Mouse (Mus musculus) heart, postnatal 0 days (tissue): Measurements from ENCODE around the gene Fnbp4. TPM values are rescaled to one million over a fixed set of nuclear protein-coding genes. Genes with fewer than 3 reads are reported as not detected.

Experiments
- ATAC-seq: fragments of 200-750 bp; cut with Nextera tagmentation; 2 replicates; pipeline ENCODE4 v1.8.0; 2017; ENCODE audit warnings: low read depth, moderate number of reproducible peaks, moderate library complexity; ENCODE audit not compliant: insufficient read depth
- DNase-seq: peaks from one replicate; pipeline ENCODE4 v3.0.0-alpha.2; 2016; ENCODE audit warnings: low spot score
- H3K27ac ChIP-seq: fragments of 300-500 bp; sonication (generic); 2 replicates; pipeline ENCODE4 v1.5.1; 2014; ENCODE audit warnings: low read depth, mild to moderate bottlenecking
- H3K27me3 ChIP-seq: fragments of 300-500 bp; sonication (generic); 2 replicates; pipeline ENCODE4 v1.6.1; 2014; ENCODE audit warnings: low read length, mixed read lengths; ENCODE audit not compliant: control insufficient read depth, insufficient read depth
- H3K36me3 ChIP-seq: fragments of 300-500 bp; sonication (generic); replicated peaks from 2 replicates; pipeline ENCODE4 v1.6.1; 2014; ENCODE audit warnings: low read length, mixed read lengths; ENCODE audit not compliant: control insufficient read depth, insufficient read depth
- H3K4me1 ChIP-seq: fragments of 300-500 bp; sonication (generic); 2 replicates; pipeline ENCODE4 v1.6.1; 2014; ENCODE audit warnings: antibody characterized with exemption; ENCODE audit not compliant: control insufficient read depth, insufficient read depth
- H3K4me2 ChIP-seq: fragments of 300-500 bp; sonication (generic); 2 replicates; pipeline ENCODE4 v1.6.1; 2014; ENCODE audit warnings: low read depth, mild to moderate bottlenecking, low read length, moderate library complexity
- H3K4me3 ChIP-seq: fragments of 300-500 bp; sonication (generic); 2 replicates; pipeline ENCODE4 v1.5.1; 2014; ENCODE audit warnings: low read depth, low read length
- H3K9ac ChIP-seq: fragments of 300-500 bp; sonication (generic); replicated peaks from 2 replicates; pipeline ENCODE4 v1.6.1; 2014; ENCODE audit warnings: low read depth, low read length, mixed read lengths
- H3K9me3 ChIP-seq: fragments of 300-500 bp; sonication (generic); replicated peaks from 2 replicates; pipeline ENCODE4 v1.6.1; 2016; ENCODE audit warnings: low read length; ENCODE audit not compliant: control insufficient read depth
- CTCF ChIP-seq: IDR thresholded peaks from 2 replicates; pipeline ENCODE4 v1.5.1; 2016; ENCODE audit warnings: antibody characterized with exemption, control low read depth, low read depth
- EP300 ChIP-seq: IDR thresholded peaks from 2 replicates; pipeline ENCODE4 v1.6.1; 2016; ENCODE audit warnings: antibody characterized with exemption, low read depth
- WGBS: fragments of 180-500 bp; shearing (Covaris S2); extraction: QIAGEN DNeasy Blood & Tissue Kit; methylation state at CpG from one replicate; pipeline ENCODE4 v1.1.7; 2014; 5-methylcytosine and 5-hydroxymethylcytosine counted together
- polyA plus RNA-seq: library from polyadenylated mRNA; unstranded; fragments of >200 nt; fragmentation: Nextera tagmentation; extraction: Ambion mirVana; gene quantifications from 2 replicates; pipeline ENCODE4 v1.2.1, GENCODE M21; 2015
- total RNA-seq: library from RNA; depleted of rRNA; stranded (reverse); fragments of >200 nt; gene quantifications from 2 replicates; pipeline ENCODE4 v1.2.3, GENCODE M21; 2014; ENCODE audit warnings: low replicate concordance

The Fnbp4 gene
- total and polyA plus RNA-seq, 2 experiments from 2014 or later = 23.8 to 39.0 TPM

DNA sequence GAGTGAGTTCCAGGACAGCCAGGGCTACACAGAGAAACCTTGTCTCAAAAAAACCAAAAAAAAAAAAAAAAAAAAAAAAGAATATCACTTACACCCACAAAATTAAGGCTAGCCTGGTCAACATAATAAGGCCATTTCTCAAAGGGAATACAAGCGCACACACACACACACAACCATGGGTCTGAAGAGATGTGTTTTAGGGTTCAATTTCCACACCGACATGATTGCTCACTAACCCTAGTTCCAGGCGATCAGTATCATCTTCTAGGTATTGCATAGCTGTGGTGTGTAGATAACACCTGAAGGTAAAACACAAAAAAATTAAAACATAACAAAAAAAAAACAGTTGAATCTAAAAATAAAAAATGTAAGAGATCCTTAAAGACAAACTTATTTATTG is 18.4 kb upstream of the Fnbp4 start:
- Histone ChIP-seq H3K36me3 (peaks cover 85% of the 10 kb centered on the region), H3K9me3 (no peaks in the 10 kb centered on the region), H3K4me1 (no peaks in the 10 kb centered on the region), H3K4me3 (no peak overlapping the region), H3K4me2 (no peak overlapping the region), H3K9ac (no peak overlapping the region), H3K27ac (no peak overlapping the region), H3K27me3 (no peaks in the 10 kb centered on the region)
- WGBS = 98% methylated on average over 3 of the region's 3 CpGs
- ATAC-seq (no peak), DNase-seq (no peak)
- TF ChIP-seq CTCF (no peak), EP300 (no peak)

DNA sequence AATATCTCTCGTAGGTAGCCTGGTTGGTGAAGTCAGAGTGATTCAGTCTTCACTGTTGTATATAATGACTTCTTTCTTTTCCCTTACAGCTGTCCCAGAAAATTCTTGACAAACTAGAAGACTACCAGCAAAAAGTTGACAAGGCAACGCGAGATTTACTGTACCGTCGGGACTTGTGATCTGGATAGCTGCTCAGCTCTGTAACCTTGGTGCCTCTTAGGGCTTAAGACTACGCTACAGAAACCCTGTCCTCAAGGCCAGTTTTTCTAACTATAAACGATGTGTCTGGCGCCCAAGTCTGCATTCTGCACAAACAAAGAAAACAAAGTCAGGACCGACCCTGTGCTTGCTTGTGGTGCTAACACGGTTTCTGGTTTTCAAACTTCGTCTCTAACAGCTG is 9.8 kb upstream of the Fnbp4 start:
- ATAC-seq (no peak), DNase-seq (no peak)
- Histone ChIP-seq H3K27ac (no peak overlapping the region), H3K4me2 (no peak overlapping the region), H3K9ac (no peak overlapping the region), H3K27me3 (no peaks in the 10 kb centered on the region), H3K9me3 (no peaks in the 10 kb centered on the region), H3K4me3 (no peak overlapping the region), H3K4me1 (no peaks in the 10 kb centered on the region), H3K36me3 (peaks cover 63% of the 10 kb centered on the region)
- 91% methylated on average over 11 of the region's 11 CpGs for whole genome bisulfite sequencing
- TF ChIP-seq EP300 (no peak), CTCF (no peak)

GRCm38 (mm10) chr2:90738801-90739200 is 6.4 kb upstream of the Fnbp4 start:
- no peak for DNase-seq
- ATAC-seq = no peak
- Histone ChIP-seq H3K9ac (no peak overlapping the region), H3K4me3 (no peak overlapping the region), H3K27me3 (no peaks in the 10 kb centered on the region), H3K36me3 (peaks cover 28% of the 10 kb centered on the region), H3K4me1 (no peaks in the 10 kb centered on the region), H3K9me3 (no peaks in the 10 kb centered on the region), H3K4me2 (no peak overlapping the region), H3K27ac (no peak overlapping the region)
- WGBS = 87% methylated on average over 3 of the region's 3 CpGs
- TF ChIP-seq CTCF = no peak
- TF ChIP-seq EP300 = no peak

GRCm38 (mm10) chr2:90739327-90739726 is 5.8 kb upstream of the Fnbp4 start:
- TF ChIP-seq EP300 = no peak
- no peak for TF ChIP-seq CTCF

GRCm38 (mm10) chr2:90739921-90740320 is 5.2 kb upstream of the Fnbp4 start:
- DNase-seq (no peak), ATAC-seq (no peak)
- H3K9me3 ChIP-seq = no peaks in the 10 kb centered on the region
- WGBS = 80% methylated on average over 5 of the region's 5 CpGs
- no peak overlapping the region for H3K9ac ChIP-seq
- no peak overlapping the region; the same call in 1 of the 2 replicates for H3K27ac ChIP-seq
- no peak overlapping the region for H3K4me3 ChIP-seq
- TF ChIP-seq EP300 (no peak), CTCF (no peak)
- no peaks in the 10 kb centered on the region for H3K27me3 ChIP-seq
- peaks cover 18% of the 10 kb centered on the region for H3K36me3 ChIP-seq
- no peak overlapping the region for H3K4me2 ChIP-seq
- H3K4me1 ChIP-seq = no peaks in the 10 kb centered on the region

More at GRCm38 (mm10) chr2:90739327-90739726, 5.8 kb upstream of the Fnbp4 start:
- H3K9ac ChIP-seq = no peak overlapping the region
- no peaks in the 10 kb centered on the region for H3K4me1 ChIP-seq
- no peak overlapping the region for H3K4me2 ChIP-seq
- H3K27ac ChIP-seq = no peak overlapping the region
- H3K9me3 ChIP-seq = no peaks in the 10 kb centered on the region
- WGBS = 74% methylated on average over 3 of the region's 3 CpGs
- no peaks in the 10 kb centered on the region for H3K27me3 ChIP-seq
- ATAC-seq (no peak), DNase-seq (no peak)
- H3K4me3 ChIP-seq = no peak overlapping the region
- H3K36me3 ChIP-seq = peaks cover 23% of the 10 kb centered on the region
